Mouse (Mus musculus): ENCODE results near the gene Ddx5.
A peak's percentile ranks its signal among the peaks of the same experiment; 100 is the strongest.
"Not testable (repeated sequence)": the region's sequence is repeated elsewhere in the genome, so short reads cannot be mapped to it uniquely, and the experiment has no call there.

Ddx5 gene

DNA sequence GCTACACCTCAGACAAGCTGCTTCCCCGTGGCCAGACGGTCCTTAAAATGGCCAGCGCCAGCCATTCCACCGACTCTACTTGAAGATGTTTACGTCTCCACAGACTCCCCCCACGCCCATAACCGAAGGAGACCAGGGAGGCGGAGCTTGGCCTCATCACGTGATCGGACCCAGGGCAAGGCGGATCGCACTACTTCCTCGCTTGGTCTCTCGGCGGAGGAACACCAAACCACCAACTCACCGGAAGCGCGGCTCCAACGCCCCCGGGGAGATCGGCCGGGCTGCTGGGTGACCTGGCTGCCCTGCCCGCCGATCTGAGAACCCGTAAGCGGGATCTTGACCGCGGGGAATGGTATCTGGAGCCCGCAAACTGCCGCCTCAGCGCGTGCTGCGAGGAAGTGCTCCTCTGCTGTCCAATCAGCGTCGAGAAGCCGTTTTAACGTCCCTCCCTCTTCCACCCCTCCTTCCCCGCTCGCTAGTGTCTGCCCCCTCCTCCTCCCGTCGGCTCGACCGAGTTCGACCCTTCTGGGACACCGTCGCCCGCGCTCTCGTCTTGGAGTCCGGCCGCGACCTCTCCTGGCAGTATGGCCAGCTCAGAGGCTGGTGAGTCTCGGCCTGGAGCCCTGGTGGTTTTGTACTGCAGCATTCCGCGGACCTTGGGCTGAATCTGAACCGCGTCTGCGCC lies at the start of gene Ddx5, which contains the start of gene Cep95:
TSS of gene Ddx5 (minus strand) at position 411 of the 685 bp plus-strand sequence.
TSS of gene Cep95 (plus strand) at position 478 of the 685 bp plus-strand sequence.
- peak; percentile 99 for DNase-seq (ENCODE audit: low read depth, low spot score)

DNA sequence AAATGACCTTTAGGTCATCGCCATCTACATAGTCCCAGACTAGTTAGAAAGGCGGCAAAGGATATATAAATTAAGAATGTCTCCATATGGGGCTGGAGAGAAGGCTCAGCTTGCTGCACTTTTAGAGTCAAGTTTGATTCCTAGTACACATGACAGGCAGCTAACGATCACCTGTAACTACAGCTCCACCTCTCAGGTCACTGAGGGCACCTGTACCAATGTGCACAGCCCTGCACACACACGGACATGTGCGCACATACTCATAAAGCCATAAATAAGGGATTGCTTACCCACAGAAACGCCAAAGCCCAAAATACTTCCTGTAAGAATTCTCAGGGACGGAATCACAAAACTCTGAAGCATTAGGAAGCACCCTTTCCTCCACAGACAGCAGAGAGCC lies 39.1 kb upstream of the Ddx5 start:
- DNase-seq (ENCODE audit: low read depth, low spot score): no peak

DNA sequence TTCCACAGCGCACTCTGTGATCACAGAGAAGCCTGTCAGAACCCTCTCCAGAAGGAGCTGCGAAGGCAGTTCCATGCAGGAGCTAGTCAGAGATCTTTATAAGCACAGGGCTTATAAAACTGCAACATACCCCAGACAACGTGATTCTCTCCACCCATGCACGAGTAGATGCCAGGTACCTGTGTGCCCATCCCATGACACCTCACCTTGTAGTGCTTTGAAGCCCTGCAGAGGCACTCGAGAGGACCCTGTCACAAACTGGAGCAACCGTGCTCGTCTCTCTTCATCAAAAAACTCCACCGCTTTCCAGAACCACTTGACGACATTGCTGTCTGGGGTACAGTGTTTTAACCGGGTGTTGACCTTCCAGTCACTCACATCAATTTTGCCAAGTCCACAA lies 35.4 kb upstream of the Ddx5 start:
- no peak for DNase-seq (ENCODE audit: low read depth, low spot score)

GRCm38 (mm10) chr11:106823741-106824140 lies 34.8 kb upstream of the Ddx5 start:
- DNase-seq (ENCODE audit: low read depth, low spot score): no peak

- no peak for DNase-seq (ENCODE audit: low read depth, low spot score)
Measured at GRCm38 (mm10) chr11:106822911-106823310, 33.9 kb upstream of the Ddx5 start.

GRCm38 (mm10) chr11:106822491-106822890 lies 33.5 kb upstream of the Ddx5 start:
- no peak for DNase-seq (ENCODE audit: low read depth, low spot score)

DNA sequence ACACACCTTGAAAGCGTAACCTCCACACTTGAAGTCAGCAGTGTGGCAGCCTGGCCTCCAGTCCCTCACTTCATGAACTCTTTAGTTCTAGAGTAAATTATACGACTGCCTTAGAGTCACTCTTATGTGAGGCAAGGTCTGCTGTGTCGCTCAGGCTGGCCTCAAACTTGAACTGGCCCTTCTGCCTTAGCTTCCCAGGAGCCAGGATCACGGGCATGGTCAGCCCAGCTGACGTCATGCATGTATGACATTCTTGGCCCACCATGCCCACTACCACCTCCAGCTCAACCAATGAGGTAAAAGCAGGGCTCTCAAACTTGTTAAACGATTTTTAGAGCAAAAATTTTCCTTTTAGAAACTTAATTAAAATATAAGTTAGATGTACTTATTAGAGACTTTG lies 32.4 kb upstream of the Ddx5 start:
- no peak for DNase-seq (ENCODE audit: low read depth, low spot score)

DNA sequence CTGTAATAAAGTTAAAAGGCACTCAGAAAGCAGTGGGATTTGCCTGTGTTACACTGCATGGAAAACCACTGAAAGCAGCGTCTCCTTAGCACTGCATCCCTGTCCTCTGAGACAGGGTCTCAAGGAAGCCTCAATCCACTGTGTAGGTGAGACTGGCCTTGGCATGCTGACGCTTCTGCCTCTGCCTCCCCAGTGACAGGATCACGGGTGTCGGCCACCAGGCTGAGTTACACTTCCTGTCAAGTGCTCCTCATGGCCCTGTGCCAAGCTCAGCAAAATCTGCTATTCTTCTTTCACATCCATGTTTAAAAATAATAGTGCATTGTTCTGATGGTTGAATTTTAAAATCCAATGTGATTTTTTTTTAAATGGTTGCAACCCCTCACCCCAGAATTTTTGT lies 32.0 kb upstream of the Ddx5 start:
- DNase-seq (ENCODE audit: low read depth, low spot score): no peak

DNA sequence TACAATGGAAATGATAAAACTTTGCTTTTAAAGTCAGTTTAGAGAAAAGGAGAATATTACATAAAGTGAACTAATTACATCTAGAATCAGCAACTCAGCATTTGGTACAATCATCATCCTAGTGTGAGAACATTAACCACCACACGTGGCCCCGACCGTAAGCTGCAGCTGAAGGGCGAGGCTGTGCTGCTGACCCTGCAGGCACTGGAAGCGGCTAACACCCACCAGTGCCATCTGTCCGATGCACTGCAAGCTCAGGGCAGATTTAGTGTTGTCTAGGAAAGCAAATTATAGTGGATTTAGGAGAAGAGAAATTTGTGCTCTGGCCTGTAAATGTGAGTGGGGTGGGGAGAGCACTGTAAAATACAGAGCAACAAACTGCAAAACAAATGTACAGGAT lies 31.3 kb upstream of the Ddx5 start:
- no peak for DNase-seq (ENCODE audit: low read depth, low spot score)

- no peak for DNase-seq (ENCODE audit: low read depth, low spot score)
Measured at GRCm38 (mm10) chr11:106819595-106819994, 30.6 kb upstream of the Ddx5 start.

GRCm38 (mm10) chr11:106818341-106818740 lies 29.4 kb upstream of the Ddx5 start:
- DNase-seq (ENCODE audit: low read depth, low spot score): no peak

- DNase-seq (ENCODE audit: low read depth, low spot score): no peak
Measured at GRCm38 (mm10) chr11:106817808-106818207, 28.8 kb upstream of the Ddx5 start.

DNA sequence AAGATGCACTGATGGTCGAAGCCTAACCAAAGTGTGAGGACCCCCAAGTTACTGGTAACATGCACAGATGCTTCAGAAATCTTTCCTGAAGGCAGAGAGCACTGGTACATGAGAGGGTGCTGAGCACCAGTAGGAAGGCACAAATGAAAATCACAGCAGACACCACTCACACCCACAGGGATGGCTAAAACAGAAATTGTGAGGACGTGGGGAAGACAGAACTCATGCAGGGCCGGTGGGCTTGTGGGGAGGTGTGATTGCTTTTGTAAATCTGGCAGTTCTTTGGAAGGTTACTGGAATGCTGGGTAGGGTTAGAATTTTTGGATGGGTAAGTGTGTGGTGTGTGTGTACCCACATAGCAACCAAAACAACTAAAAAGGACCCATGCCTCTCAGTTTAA lies 28.2 kb upstream of the Ddx5 start:
- no peak for DNase-seq (ENCODE audit: low read depth, low spot score)

DNA sequence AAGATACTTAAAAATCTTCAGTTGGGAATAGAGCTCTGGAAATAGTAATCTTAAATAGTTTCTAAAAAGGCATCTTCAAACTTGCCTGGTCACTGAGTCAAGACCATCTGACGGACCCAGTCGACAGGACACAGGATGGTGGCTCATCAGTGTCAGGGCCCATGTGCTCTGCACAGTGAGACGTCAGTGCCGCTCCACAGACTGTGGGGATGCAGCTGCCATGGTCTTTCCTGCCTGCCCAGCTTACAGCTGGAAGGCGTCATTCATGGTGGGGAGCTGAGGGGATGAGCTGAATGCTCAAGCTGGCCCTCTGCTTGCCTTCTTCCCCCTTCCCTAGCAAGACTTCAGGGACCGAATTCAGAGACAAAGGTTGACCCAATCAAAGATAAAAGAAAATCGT lies 27.3 kb upstream of the Ddx5 start:
- DNase-seq (ENCODE audit: low read depth, low spot score): no peak

GRCm38 (mm10) chr11:106815761-106816160 lies 26.8 kb upstream of the Ddx5 start:
- no peak for DNase-seq (ENCODE audit: low read depth, low spot score)

GRCm38 (mm10) chr11:106815331-106815730 lies 26.3 kb upstream of the Ddx5 start:
- no peak for DNase-seq (ENCODE audit: low read depth, low spot score)

- DNase-seq (ENCODE audit: low read depth, low spot score): no peak
Measured at GRCm38 (mm10) chr11:106814601-106815320, 25.8 kb upstream of the Ddx5 start.

DNA sequence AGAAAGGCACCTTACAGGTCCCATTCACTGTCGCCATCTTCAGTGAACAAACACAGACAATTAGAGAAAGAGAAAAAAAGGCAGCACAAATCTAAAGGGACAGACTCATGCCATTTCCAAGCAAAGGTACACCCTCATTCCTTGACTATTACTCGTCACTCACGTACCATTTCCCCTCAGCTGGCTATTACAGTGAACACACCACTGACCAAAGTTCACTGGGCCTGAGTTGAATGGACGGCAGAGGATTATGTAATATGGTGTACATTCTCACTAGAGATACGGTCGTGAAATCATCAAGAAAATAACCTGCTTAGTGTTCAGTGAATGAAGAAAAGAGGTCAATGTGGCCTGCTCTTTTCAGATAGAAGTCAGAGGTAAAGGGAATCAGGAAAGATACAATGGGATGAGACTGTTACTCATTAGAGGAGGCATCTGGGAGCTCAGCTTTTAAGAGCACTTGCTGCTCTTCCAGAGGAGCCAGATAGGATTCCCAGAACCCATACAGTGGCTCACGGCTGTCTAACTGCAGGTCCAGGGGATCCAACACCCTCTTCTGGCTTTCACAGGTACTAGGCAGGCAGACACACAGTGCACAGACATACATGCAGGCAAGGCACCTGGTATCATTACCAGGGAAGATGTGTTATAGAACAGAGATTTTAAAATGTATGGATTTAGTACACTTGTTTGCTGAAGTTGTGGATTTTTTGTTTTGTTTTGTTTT lies 23.6 kb upstream of the Ddx5 start:
- DNase-seq (ENCODE audit: low read depth, low spot score): no peak

- not testable (repeated sequence) for DNase-seq (ENCODE audit: low read depth, low spot score)
Measured at GRCm38 (mm10) chr11:106807442-106807841, 18.5 kb upstream of the Ddx5 start.

DNA sequence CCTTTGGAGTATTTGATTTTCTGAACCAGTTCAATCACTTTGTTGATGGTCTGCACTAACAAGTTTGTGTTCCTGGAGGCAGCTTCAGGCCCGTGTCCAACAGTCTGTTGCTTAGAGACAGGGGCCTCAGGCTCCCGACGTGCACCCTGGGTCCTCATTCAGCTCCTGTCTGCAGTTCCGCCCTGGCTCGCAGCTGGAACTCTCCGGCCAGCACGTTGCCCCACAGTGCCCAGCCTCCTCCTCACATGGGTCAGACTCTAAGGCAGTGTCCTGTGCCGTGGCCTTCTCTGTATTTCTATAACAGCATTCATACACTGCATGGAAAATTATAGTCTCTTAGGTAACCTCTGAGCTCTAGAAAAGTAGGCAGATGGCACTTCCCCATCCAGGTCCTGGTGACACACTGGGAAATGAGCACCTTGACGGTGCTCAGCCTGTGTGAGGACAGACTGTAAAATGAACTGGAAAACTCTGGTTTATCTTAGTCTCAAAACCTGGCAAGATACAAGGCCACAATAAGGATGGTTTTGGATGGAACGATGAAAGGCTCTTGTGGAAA lies 13.2 kb upstream of the Ddx5 start:
- DNase-seq (ENCODE audit: low read depth, low spot score): no peak

GRCm38 (mm10) chr11:106795679-106796078 lies 6.7 kb upstream of the Ddx5 start:
- DNase-seq (ENCODE audit: low read depth, low spot score): no peak

DNA sequence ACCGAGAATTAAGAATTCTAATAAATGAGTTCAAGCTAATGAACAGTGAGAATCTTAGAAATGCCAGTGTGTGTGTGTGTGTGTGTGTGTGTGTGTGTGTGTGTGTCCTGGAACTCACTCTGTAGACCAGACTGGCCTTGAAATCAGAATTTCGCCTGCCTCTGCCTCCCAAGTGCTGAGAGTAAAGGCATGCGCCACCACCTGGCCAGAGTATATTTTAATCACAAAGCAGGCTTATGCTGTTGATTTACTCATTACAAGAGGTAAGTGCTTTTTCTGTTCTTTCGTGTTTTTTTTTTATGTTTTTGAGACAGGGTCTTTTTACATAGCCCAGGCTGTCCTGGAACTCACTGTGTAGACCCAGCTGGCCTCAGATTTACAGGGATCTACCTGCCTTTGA lies 4.9 kb upstream of the Ddx5 start:
- DNase-seq (ENCODE audit: low read depth, low spot score): no peak

Measured in WW6 (cell line).